Mouse (Mus musculus): ENCODE results near the gene Gdf7.

The Gdf7 gene

GRCm38 (mm10) chr12:8301841-8302431 is at the start of gene Gdf7:
Gene Gdf7 (minus strand): TSS chr12:8301954.
- no peak for DNase-seq (ENCODE audit: low read depth, low spot score)

- DNase-seq (ENCODE audit: low read depth, low spot score): no peak
Measured at GRCm38 (mm10) chr12:8351025-8351903, 49.5 kb upstream of the Gdf7 start.

- DNase-seq (ENCODE audit: low read depth, low spot score): no peak
Measured at GRCm38 (mm10) chr12:8348733-8349513, 47.2 kb upstream of the Gdf7 start.

GRCm38 (mm10) chr12:8347746-8348462 is 46.1 kb upstream of the Gdf7 start:
- DNase-seq (ENCODE audit: low read depth, low spot score): no peak

GRCm38 (mm10) chr12:8345539-8345938 is 43.8 kb upstream of the Gdf7 start:
- no peak for DNase-seq (ENCODE audit: low read depth, low spot score)

GRCm38 (mm10) chr12:8344897-8345296 is 43.1 kb upstream of the Gdf7 start:
- DNase-seq (ENCODE audit: low read depth, low spot score): peak; percentile 88

- no peak for DNase-seq (ENCODE audit: low read depth, low spot score)
Measured at GRCm38 (mm10) chr12:8343381-8343780, 41.6 kb upstream of the Gdf7 start.

GRCm38 (mm10) chr12:8341008-8341407 is 39.3 kb upstream of the Gdf7 start:
- no peak for DNase-seq (ENCODE audit: low read depth, low spot score)

GRCm38 (mm10) chr12:8339591-8340319 is 38.0 kb upstream of the Gdf7 start:
- peak; percentile 88 for DNase-seq (ENCODE audit: low read depth, low spot score)

GRCm38 (mm10) chr12:8338918-8339317 is 37.2 kb upstream of the Gdf7 start:
- no peak for DNase-seq (ENCODE audit: low read depth, low spot score)

GRCm38 (mm10) chr12:8338491-8338890 is 36.7 kb upstream of the Gdf7 start:
- no peak for DNase-seq (ENCODE audit: low read depth, low spot score)

GRCm38 (mm10) chr12:8337286-8338060 is 35.7 kb upstream of the Gdf7 start:
- no peak for DNase-seq (ENCODE audit: low read depth, low spot score)

GRCm38 (mm10) chr12:8336601-8337285 is 35.0 kb upstream of the Gdf7 start:
- DNase-seq (ENCODE audit: low read depth, low spot score): no peak

- no peak for DNase-seq (ENCODE audit: low read depth, low spot score)
Measured at GRCm38 (mm10) chr12:8335503-8335902, 33.7 kb upstream of the Gdf7 start.

GRCm38 (mm10) chr12:8334261-8334660 is 32.5 kb upstream of the Gdf7 start:
- DNase-seq (ENCODE audit: low read depth, low spot score): peak; percentile 83

- DNase-seq (ENCODE audit: low read depth, low spot score): no peak
Measured at GRCm38 (mm10) chr12:8333617-8334016, 31.9 kb upstream of the Gdf7 start.

GRCm38 (mm10) chr12:8332174-8332542 is 30.4 kb upstream of the Gdf7 start:
- DNase-seq (ENCODE audit: low read depth, low spot score): no peak

GRCm38 (mm10) chr12:8331489-8332173 is 29.9 kb upstream of the Gdf7 start:
- DNase-seq (ENCODE audit: low read depth, low spot score): peak; percentile 63

- no peak for DNase-seq (ENCODE audit: low read depth, low spot score)
Measured at GRCm38 (mm10) chr12:8329236-8329635, 27.5 kb upstream of the Gdf7 start.

All from brain, adult 2 months (tissue).